Mouse (Mus musculus) midbrain, embryonic 12.5 days (tissue): ENCODE results near the gene St6galnac5. TPM values are rescaled to one million over a fixed set of nuclear protein-coding genes. Genes with fewer than 3 reads are reported as not detected.
A peak's percentile ranks its signal among the peaks of the same experiment; 100 is the strongest.

Experiments used
- ATAC-seq: fragments of 200-750 bp; cut with Nextera tagmentation; 2 replicates; pipeline ENCODE4 v1.8.0; 2017; ENCODE audit warnings: low read depth, moderate TSS enrichment, moderate library complexity; ENCODE audit not compliant: low FRiP score
- H3K27ac ChIP-seq: fragments of 300-500 bp; sonication (generic); replicated peaks from 2 replicates; pipeline ENCODE4 v1.5.1; 2016; ENCODE audit warnings: mild to moderate bottlenecking
- H3K27me3 ChIP-seq: fragments of 300-500 bp; sonication (generic); 2 replicates; pipeline ENCODE4 v1.6.1; 2016; ENCODE audit warnings: mild to moderate bottlenecking
- H3K36me3 ChIP-seq: fragments of 300-500 bp; sonication (generic); 2 replicates; pipeline ENCODE4 v1.6.1; 2016
- H3K4me1 ChIP-seq: fragments of 300-500 bp; sonication (generic); 2 replicates; pipeline ENCODE4 v1.6.1; 2016
- H3K4me2 ChIP-seq: fragments of 300-500 bp; sonication (generic); replicated peaks from 2 replicates; pipeline ENCODE4 v1.6.1; 2016; ENCODE audit warnings: mild to moderate bottlenecking, moderate library complexity
- H3K4me3 ChIP-seq: fragments of 300-500 bp; sonication (generic); 2 replicates; pipeline ENCODE4 v1.5.1; 2016; ENCODE audit warnings: mild to moderate bottlenecking
- H3K9ac ChIP-seq: fragments of 300-500 bp; sonication (generic); replicated peaks from 2 replicates; pipeline ENCODE4 v1.6.1; 2016; ENCODE audit warnings: mild to moderate bottlenecking, moderate library complexity
- H3K9me3 ChIP-seq: fragments of 300-500 bp; sonication (generic); 2 replicates; pipeline ENCODE4 v1.6.1; 2016; ENCODE audit warnings: mild to moderate bottlenecking
- WGBS: fragments of 180-500 bp; shearing (Covaris S2); methylation state at CpG from one replicate; pipeline ENCODE4 v1.1.7; 2016; 5-methylcytosine and 5-hydroxymethylcytosine counted together
- polyA plus RNA-seq: library from polyadenylated mRNA; unstranded; fragments of >200 nt; fragmentation: Nextera tagmentation; extraction: Ambion mirVana; gene quantifications from 2 replicates; pipeline ENCODE4 v1.2.1, GENCODE M21; 2016

St6galnac5 gene
- polyA plus RNA-seq, 1 experiment from 2014 or later, result 5.6 TPM

GRCm38 (mm10) chr3:152875723-152876290 lies 106.2 kb downstream of the St6galnac5 start:
- no peak overlapping the region for H3K9ac ChIP-seq
- H3K9me3 ChIP-seq, result no peaks in the 10 kb centered on the region
- no peak for ATAC-seq
- H3K27ac ChIP-seq, result no peak overlapping the region
- no peaks in the 10 kb centered on the region for H3K27me3 ChIP-seq
- no peaks in the 10 kb centered on the region for H3K36me3 ChIP-seq
- no peak overlapping the region for H3K4me2 ChIP-seq
- H3K4me1 ChIP-seq, result peaks cover 13% of the 10 kb centered on the region; the same call in 1 of the 2 replicates
- H3K4me3 ChIP-seq, result no peak overlapping the region
- 79% methylated on average over 6 of the region's 6 CpGs for WGBS

DNA sequence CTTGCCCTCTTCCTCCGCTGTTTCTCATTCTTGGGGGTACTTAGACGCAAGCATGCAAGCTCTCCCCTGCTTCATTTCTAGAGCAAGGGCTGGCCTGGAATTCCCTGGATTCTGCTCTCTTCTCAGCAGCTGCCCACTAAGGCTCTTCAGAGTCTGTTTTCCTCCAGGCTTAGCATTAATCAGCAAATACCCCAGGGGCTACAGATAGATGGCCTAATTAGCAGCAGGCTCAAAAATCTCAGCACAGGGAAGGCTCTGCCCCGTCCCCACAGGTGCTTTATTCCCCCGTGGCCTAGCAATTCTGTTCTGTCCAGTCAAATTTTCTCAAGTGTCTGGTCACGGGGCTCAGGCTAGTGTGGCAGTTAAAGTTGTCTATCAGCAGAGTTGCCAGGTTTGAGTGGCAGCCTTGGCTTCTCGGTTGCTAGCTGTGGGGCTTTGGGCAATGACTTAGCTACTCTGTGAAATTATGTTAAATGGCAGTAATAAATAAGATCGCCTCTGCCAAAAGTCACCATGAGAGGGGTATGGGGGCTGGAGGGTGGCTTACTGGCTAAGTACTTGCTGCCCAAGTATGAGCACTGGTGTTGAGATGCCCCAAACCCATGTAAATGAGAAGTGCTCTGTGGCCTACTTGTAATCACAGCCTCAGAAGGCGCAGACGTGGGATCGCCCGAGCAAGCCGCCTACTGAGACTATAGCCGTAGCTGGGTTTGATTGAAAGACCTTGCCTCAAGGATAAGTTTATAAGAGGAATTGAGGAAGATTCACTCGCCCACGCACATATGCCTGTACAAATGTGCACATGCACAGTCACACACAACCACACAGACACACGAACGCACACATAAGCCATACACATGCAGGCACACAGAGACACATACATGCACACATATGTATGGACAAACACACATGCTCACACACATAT lies 107.4 kb downstream of the St6galnac5 start:
- 77% methylated on average over 17 of the region's 17 CpGs for WGBS
- H3K27ac ChIP-seq, result 0 out of 2 replicates have a peak overlapping the region, but pooled peaks have one; percentile 16
- H3K36me3 ChIP-seq, result no peaks in the 10 kb centered on the region
- peaks cover 8% of the 10 kb centered on the region; the same call in 1 of the 2 replicates for H3K4me1 ChIP-seq
- no peaks in the 10 kb centered on the region for H3K27me3 ChIP-seq
- H3K4me3 ChIP-seq, result no peak overlapping the region
- no peaks in the 10 kb centered on the region for H3K9me3 ChIP-seq
- ATAC-seq, result 0 out of 2 replicates have a peak, but pooled peaks have one; percentile 11
- H3K4me2 ChIP-seq, result no peak overlapping the region
- no peak overlapping the region for H3K9ac ChIP-seq

GRCm38 (mm10) chr3:152872596-152872995 lies 109.5 kb downstream of the St6galnac5 start:
- Histone ChIP-seq H3K4me2 (no peak overlapping the region; the same call in 1 of the 2 replicates), H3K36me3 (no peaks in the 10 kb centered on the region), H3K27ac (0 out of 2 replicates have a peak overlapping the region, but pooled peaks have one; percentile 63), H3K9me3 (no peaks in the 10 kb centered on the region), H3K27me3 (no peaks in the 10 kb centered on the region), H3K4me3 (no peak overlapping the region), H3K4me1 (peaks cover 8% of the 10 kb centered on the region; the same call in 1 of the 2 replicates), H3K9ac (no peak overlapping the region)
- 53% methylated on average over 6 of the region's 6 CpGs for WGBS
- peak; percentile 48; the same call in 1 of the 2 replicates for ATAC-seq

GRCm38 (mm10) chr3:152872054-152872453 lies 110.0 kb downstream of the St6galnac5 start:
- no peaks in the 10 kb centered on the region for H3K27me3 ChIP-seq
- H3K27ac ChIP-seq, result peak overlapping the region; percentile 63
- ATAC-seq, result no peak
- H3K4me1 ChIP-seq, result peaks cover 8% of the 10 kb centered on the region; the same call in 1 of the 2 replicates
- H3K4me3 ChIP-seq, result no peak overlapping the region
- H3K4me2 ChIP-seq, result no peak overlapping the region; the same call in 1 of the 2 replicates
- H3K9ac ChIP-seq, result no peak overlapping the region
- H3K36me3 ChIP-seq, result no peaks in the 10 kb centered on the region
- 56% methylated on average over 12 of the region's 12 CpGs for WGBS
- H3K9me3 ChIP-seq, result no peaks in the 10 kb centered on the region

DNA sequence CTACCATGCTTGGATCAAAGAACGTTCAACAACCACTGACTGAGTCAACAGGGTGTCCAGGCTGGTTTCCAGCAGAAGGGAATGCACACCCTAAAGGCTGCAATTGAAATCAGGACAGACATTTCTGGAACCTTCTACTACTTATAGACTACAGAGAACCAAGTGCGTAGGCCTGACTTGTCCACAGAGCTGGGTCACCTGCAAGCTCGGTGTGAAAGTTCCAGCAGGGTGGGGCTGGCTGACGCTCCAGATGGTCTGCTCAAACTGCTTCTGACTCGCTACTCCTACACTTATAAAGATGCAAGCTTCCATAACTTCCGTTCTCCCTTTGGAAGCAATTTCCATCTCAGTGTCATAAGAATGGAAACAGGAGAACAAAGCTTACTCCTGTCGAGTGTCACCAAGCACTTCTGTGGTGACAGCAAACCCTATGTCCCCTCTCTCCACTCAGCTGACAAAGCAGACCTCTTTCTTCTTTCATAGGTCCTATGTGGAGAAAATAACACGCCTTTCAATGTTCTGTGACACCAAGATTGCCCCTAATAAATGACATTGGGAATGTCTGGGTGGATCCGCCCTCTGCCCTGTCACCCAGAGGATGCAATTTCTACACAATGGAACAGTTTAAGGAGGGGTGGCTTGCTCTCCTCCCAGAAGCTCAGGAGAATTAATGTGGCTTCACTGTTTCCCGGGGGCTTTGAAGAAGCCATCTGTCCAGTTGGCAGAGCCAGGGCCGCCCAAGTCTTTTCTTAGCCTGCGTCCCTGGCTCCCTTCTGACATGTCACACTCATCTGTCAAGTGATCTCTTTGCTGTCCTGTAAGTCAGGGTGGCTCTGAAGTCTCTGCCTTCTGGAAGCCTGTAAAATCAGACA lies 114.2 kb downstream of the St6galnac5 start:
- 78% methylated on average over 12 of the region's 12 CpGs for WGBS
- ATAC-seq, result peak; percentile 32; the same call in 1 of the 2 replicates

GRCm38 (mm10) chr3:152866035-152866965 lies 115.7 kb downstream of the St6galnac5 start:
- no peaks in the 10 kb centered on the region for H3K27me3 ChIP-seq
- no peak overlapping the region for H3K9ac ChIP-seq
- no peaks in the 10 kb centered on the region for H3K36me3 ChIP-seq
- WGBS, result 86% methylated on average over 22 of the region's 22 CpGs
- no peaks in the 10 kb centered on the region for H3K4me1 ChIP-seq
- H3K4me2 ChIP-seq, result no peak overlapping the region
- H3K9me3 ChIP-seq, result no peaks in the 10 kb centered on the region
- H3K4me3 ChIP-seq, result no peak overlapping the region
- ATAC-seq, result no peak
- no peak overlapping the region for H3K27ac ChIP-seq

More for the DNA sequence above, 114.2 kb downstream of the St6galnac5 start:
- no peaks in the 10 kb centered on the region for H3K4me1 ChIP-seq
- H3K4me3 ChIP-seq, result no peak overlapping the region
- H3K27ac ChIP-seq, result no peak overlapping the region
- no peaks in the 10 kb centered on the region for H3K9me3 ChIP-seq
- H3K4me2 ChIP-seq, result no peak overlapping the region
- H3K9ac ChIP-seq, result no peak overlapping the region
- H3K27me3 ChIP-seq, result no peaks in the 10 kb centered on the region
- H3K36me3 ChIP-seq, result no peaks in the 10 kb centered on the region

GRCm38 (mm10) chr3:152861978-152862377 lies 120.1 kb downstream of the St6galnac5 start:
- Histone ChIP-seq H3K9me3 (no peaks in the 10 kb centered on the region), H3K36me3 (no peaks in the 10 kb centered on the region), H3K27ac (no peak overlapping the region), H3K4me1 (no peaks in the 10 kb centered on the region), H3K9ac (no peak overlapping the region), H3K4me2 (no peak overlapping the region), H3K4me3 (no peak overlapping the region), H3K27me3 (no peaks in the 10 kb centered on the region)
- 67% methylated on average over 1 of the region's 1 CpGs for WGBS
- ATAC-seq, result no peak

- ATAC-seq, result no peak
- WGBS, result 93% methylated on average over 4 of the region's 4 CpGs
- H3K9ac ChIP-seq, result no peak overlapping the region
Measured at GRCm38 (mm10) chr3:152861450-152861849, 120.6 kb downstream of the St6galnac5 start.

GRCm38 (mm10) chr3:152856095-152856494 lies 126.0 kb downstream of the St6galnac5 start:
- peaks cover 3% of the 10 kb centered on the region; the same call in 1 of the 2 replicates for H3K4me1 ChIP-seq
- H3K36me3 ChIP-seq, result no peaks in the 10 kb centered on the region
- no peak overlapping the region for H3K27ac ChIP-seq
- H3K9me3 ChIP-seq, result peaks cover 4% of the 10 kb centered on the region; the same call in 1 of the 2 replicates
- no peak overlapping the region for H3K9ac ChIP-seq
- H3K4me2 ChIP-seq, result no peak overlapping the region
- no peak overlapping the region for H3K4me3 ChIP-seq
- no peaks in the 10 kb centered on the region for H3K27me3 ChIP-seq
- WGBS, result 63% methylated on average over 10 of the region's 10 CpGs
- peak; percentile 36; the same call in 1 of the 2 replicates for ATAC-seq

More at GRCm38 (mm10) chr3:152861450-152861849, 120.6 kb downstream of the St6galnac5 start:
- H3K36me3 ChIP-seq, result no peaks in the 10 kb centered on the region
- no peaks in the 10 kb centered on the region for H3K27me3 ChIP-seq
- H3K4me1 ChIP-seq, result no peaks in the 10 kb centered on the region
- H3K9me3 ChIP-seq, result no peaks in the 10 kb centered on the region
- no peak overlapping the region for H3K4me2 ChIP-seq
- no peak overlapping the region for H3K4me3 ChIP-seq
- no peak overlapping the region for H3K27ac ChIP-seq

DNA sequence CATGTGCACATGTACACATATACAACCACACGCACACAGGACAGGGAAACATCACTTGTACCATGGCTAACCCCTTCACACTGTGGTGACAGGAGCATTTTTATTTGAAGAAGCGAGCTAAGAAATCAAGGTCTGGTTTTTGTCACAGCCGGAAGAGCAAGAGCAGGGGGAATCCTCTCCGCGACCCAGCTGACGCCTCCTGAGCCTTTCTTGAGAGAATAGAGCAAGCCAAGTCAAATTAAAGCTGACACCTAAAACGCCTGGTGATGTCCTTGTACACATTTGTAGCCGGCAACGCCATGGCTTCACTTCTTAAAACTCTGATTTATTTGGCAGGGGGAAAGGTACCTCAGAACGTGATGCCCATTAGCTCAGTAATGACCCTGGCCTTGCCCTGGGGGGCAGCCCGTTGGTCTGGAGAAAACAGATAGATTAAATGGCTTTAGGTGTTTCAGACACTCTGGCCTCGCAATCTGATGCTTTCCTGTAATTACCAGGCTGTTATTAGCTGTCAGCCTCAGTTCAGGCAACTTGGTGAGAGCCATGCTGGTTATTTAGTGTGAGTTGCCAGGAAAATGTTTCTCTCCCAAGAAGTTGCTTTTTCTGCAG lies 126.9 kb downstream of the St6galnac5 start:
- peaks cover 3% of the 10 kb centered on the region; the same call in 1 of the 2 replicates for H3K4me1 ChIP-seq
- H3K9ac ChIP-seq, result no peak overlapping the region
- H3K36me3 ChIP-seq, result no peaks in the 10 kb centered on the region
- no peak overlapping the region for H3K4me3 ChIP-seq
- no peak for ATAC-seq
- H3K4me2 ChIP-seq, result no peak overlapping the region
- 62% methylated on average over 12 of the region's 12 CpGs for WGBS
- peaks cover 4% of the 10 kb centered on the region; the same call in 1 of the 2 replicates for H3K9me3 ChIP-seq
- H3K27me3 ChIP-seq, result no peaks in the 10 kb centered on the region
- H3K27ac ChIP-seq, result no peak overlapping the region
